Mouse (Mus musculus) liver, embryonic 11.5 days (tissue): ENCODE results near the gene Nufip1. TPM values are rescaled to one million over a fixed set of nuclear protein-coding genes. Genes with fewer than 3 reads are reported as not detected.

Experiments used
- ATAC-seq: fragments of 200-750 bp; cut with Nextera tagmentation; replicated peaks from 2 replicates; pipeline ENCODE4 v1.8.0; 2017; ENCODE audit warnings: moderate number of reproducible peaks, mild to moderate bottlenecking, moderate TSS enrichment, moderate library complexity; ENCODE audit not compliant: low FRiP score
- DNase-seq: peaks from one replicate; pipeline ENCODE4 v3.0.0-alpha.2; 2017; ENCODE audit warnings: low spot score
- H3K27ac ChIP-seq: fragments of 300-500 bp; sonication (generic); 2 replicates; pipeline ENCODE4 v1.5.1; 2014; ENCODE audit warnings: mild to moderate bottlenecking, low read depth, low read length, control low read depth
- H3K27me3 ChIP-seq: fragments of 300-500 bp; sonication (generic); replicated peaks from 2 replicates; pipeline ENCODE4 v1.6.1; 2014; ENCODE audit warnings: low read length, mixed read lengths; ENCODE audit not compliant: control insufficient read depth, insufficient read depth
- H3K36me3 ChIP-seq: fragments of 300-500 bp; sonication (generic); 2 replicates; pipeline ENCODE4 v1.6.1; 2014; ENCODE audit warnings: mild to moderate bottlenecking, low read length, moderate library complexity, mixed read lengths; ENCODE audit not compliant: control insufficient read depth, insufficient read depth
- H3K4me1 ChIP-seq: fragments of 300-500 bp; sonication (generic); replicated peaks from 2 replicates; pipeline ENCODE4 v1.6.1; 2014; ENCODE audit warnings: low read length, mixed read lengths; ENCODE audit not compliant: control insufficient read depth, insufficient read depth
- H3K4me2 ChIP-seq: fragments of 300-500 bp; sonication (generic); 2 replicates; pipeline ENCODE4 v1.6.1; 2014; ENCODE audit warnings: mild to moderate bottlenecking, control low read depth, moderate library complexity
- H3K4me3 ChIP-seq: fragments of 300-500 bp; sonication (generic); 2 replicates; pipeline ENCODE4 v1.5.1; 2014; ENCODE audit warnings: low read depth, low read length, control low read depth
- H3K9ac ChIP-seq: fragments of 300-500 bp; sonication (generic); 2 replicates; pipeline ENCODE4 v1.6.1; 2014; ENCODE audit warnings: low read depth, low read length, control low read depth
- H3K9me3 ChIP-seq: fragments of 300-500 bp; sonication (generic); 2 replicates; pipeline ENCODE4 v1.6.1; 2016; ENCODE audit warnings: low read length, inconsistent platforms, mixed read lengths; ENCODE audit not compliant: control insufficient read depth
- WGBS: fragments of 180-500 bp; shearing (Covaris S2); extraction: QIAGEN DNeasy Blood & Tissue Kit; methylation state at CpG from one replicate; pipeline ENCODE4 v1.1.7; 2014; 5-methylcytosine and 5-hydroxymethylcytosine counted together
- polyA plus RNA-seq: library from polyadenylated mRNA; unstranded; fragments of >200 nt; fragmentation: Nextera tagmentation; extraction: Ambion mirVana; gene quantifications from 2 replicates; pipeline ENCODE4 v1.2.1, GENCODE M21; 2014

Gene Nufip1
- polyA plus RNA-seq, 1 experiment from 2014 or later: 17.3 TPM

DNA sequence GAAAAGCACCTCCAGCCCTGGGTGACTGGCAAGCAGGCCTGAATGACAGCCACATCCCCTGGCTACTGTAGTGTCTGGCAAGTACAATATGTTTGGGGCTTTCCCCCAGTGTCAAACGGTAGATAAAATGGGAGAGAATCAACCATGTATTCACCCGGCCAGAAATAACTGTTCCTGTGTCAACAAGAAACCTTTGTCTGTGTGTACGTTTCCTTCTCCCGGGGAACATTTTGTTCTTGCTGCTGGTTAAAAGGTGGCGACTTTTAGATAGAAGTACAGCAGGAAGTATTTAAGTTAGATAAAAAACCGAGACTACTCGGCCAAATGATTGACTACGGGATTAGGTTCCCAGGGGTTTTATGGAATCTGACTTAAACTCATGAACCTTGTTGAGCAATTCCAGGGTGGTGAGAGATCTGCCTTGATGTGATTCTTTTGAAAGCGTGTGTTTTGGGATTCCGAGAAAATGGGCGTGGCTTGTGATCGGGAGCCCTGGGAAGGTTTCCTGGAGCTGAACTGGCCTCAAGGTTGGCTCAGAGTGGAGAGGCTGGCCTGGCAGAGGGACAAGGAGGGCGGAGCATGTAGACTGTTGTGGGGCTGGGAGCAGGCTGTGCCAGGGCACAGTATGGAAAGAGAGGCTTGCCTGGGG lies 39.0 kb downstream of the Nufip1 start:
- no peak overlapping the region for H3K9ac ChIP-seq
- peaks cover 26% of the 10 kb centered on the region for H3K4me1 ChIP-seq
- no peak overlapping the region for H3K27ac ChIP-seq
- no peaks in the 10 kb centered on the region for H3K27me3 ChIP-seq
- ATAC-seq (no peak), DNase-seq (no peak)
- H3K4me3 ChIP-seq: peak overlapping the region; percentile 18; the same call in 1 of the 2 replicates
- WGBS: 17% methylated on average over 13 of the region's 13 CpGs
- H3K9me3 ChIP-seq: no peaks in the 10 kb centered on the region
- peak overlapping the region; percentile 36 for H3K4me2 ChIP-seq
- no peaks in the 10 kb centered on the region for H3K36me3 ChIP-seq

- no peak for DNase-seq
- Histone ChIP-seq H3K27ac (no peak overlapping the region), H3K27me3 (no peaks in the 10 kb centered on the region), H3K4me1 (peaks cover 19% of the 10 kb centered on the region), H3K9ac (no peak overlapping the region), H3K4me2 (no peak overlapping the region), H3K4me3 (no peak overlapping the region), H3K36me3 (no peaks in the 10 kb centered on the region), H3K9me3 (no peaks in the 10 kb centered on the region)
- ATAC-seq: no peak
- 86% methylated on average over 11 of the region's 11 CpGs for WGBS
Observed at GRCm38 (mm10) chr14:76150499-76150898, 39.8 kb downstream of the Nufip1 start.

GRCm38 (mm10) chr14:76151011-76151410 lies 40.3 kb downstream of the Nufip1 start:
- WGBS: 54% methylated on average over 2 of the region's 2 CpGs
- Histone ChIP-seq H3K27me3 (no peaks in the 10 kb centered on the region), H3K4me1 (peaks cover 15% of the 10 kb centered on the region), H3K36me3 (no peaks in the 10 kb centered on the region), H3K9me3 (no peaks in the 10 kb centered on the region), H3K4me2 (peak overlapping the region; percentile 77; the same call in 1 of the 2 replicates), H3K27ac (no peak overlapping the region), H3K9ac (no peak overlapping the region), H3K4me3 (no peak overlapping the region)
- DNase-seq (no peak), ATAC-seq (no peak)

- no peaks in the 10 kb centered on the region for H3K9me3 ChIP-seq
- H3K36me3 ChIP-seq: no peaks in the 10 kb centered on the region
- peak overlapping the region; percentile 72 for H3K4me3 ChIP-seq
- WGBS: under 1% methylated on average over 10 of the region's 10 CpGs
- H3K27ac ChIP-seq: peak overlapping the region; percentile 91
- peaks cover 13% of the 10 kb centered on the region for H3K4me1 ChIP-seq
- peak overlapping the region; percentile 82; the same call in 1 of the 2 replicates for H3K9ac ChIP-seq
- no peak for DNase-seq
- H3K4me2 ChIP-seq: peak overlapping the region; percentile 77
- no peak for ATAC-seq
- no peaks in the 10 kb centered on the region for H3K27me3 ChIP-seq
Observed at GRCm38 (mm10) chr14:76151820-76152161, 41.1 kb downstream of the Nufip1 start.

DNA sequence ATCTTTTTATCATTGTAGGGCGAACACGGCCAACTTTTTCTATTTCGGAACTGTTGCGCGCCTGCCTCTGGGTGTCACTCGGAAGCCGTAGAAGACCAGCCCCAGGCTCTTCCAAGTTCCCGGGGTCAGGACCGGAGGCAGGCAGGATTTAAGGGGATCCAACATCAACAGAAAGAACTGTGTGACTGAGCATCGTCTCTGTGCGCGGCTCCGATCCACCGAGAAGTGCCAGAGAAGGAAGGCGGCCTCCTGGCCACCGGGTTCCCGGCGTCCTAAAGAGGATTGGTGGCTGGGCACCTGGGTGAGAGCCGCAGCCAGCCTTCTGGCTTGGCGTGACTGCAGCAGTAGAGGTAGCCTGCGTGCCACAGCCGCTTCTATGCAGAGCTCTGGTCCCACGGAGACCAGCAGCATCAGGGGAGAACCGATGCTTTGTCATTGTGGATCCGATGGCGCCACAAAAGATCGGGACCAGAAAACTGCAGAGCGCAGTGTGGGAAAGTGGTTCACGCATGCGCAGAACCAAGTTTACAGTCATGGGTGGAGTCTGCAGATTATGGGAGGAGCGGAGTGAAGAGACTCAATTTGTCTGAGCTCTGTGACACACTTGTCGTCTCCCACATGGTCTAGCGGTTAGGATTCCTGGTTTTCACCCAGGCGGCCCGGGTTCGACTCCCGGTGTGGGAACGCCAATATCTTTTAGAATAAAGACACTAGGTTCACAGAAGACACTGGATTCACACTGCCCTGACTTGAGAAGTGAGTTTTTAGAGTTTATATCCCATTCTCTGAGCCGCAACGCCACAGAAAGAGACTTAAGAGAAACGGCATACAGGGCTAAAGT lies 41.7 kb downstream of the Nufip1 start:
- Histone ChIP-seq H3K4me1 (peaks cover 13% of the 10 kb centered on the region), H3K4me3 (peak overlapping the region; percentile 72), H3K27ac (peak overlapping the region; percentile 91), H3K9me3 (no peaks in the 10 kb centered on the region), H3K36me3 (no peaks in the 10 kb centered on the region), H3K4me2 (peak overlapping the region; percentile 77), H3K9ac (peak overlapping the region; percentile 82), H3K27me3 (no peaks in the 10 kb centered on the region)
- peak; percentile 92 for ATAC-seq
- DNase-seq: peak; percentile 96
- WGBS: under 1% methylated on average over 41 of the region's 41 CpGs

GRCm38 (mm10) chr14:76153003-76153675 lies 42.4 kb downstream of the Nufip1 start:
- WGBS: 2% methylated on average over 24 of the region's 24 CpGs
- peaks cover 17% of the 10 kb centered on the region for H3K4me1 ChIP-seq
- no peaks in the 10 kb centered on the region for H3K27me3 ChIP-seq
- DNase-seq (no peak), ATAC-seq (peak; percentile 16)
- H3K27ac ChIP-seq: peak overlapping the region; percentile 84
- H3K9ac ChIP-seq: peak overlapping the region; percentile 61
- H3K4me3 ChIP-seq: peak overlapping the region; percentile 72
- H3K4me2 ChIP-seq: peak overlapping the region; percentile 77
- H3K9me3 ChIP-seq: no peaks in the 10 kb centered on the region
- no peaks in the 10 kb centered on the region for H3K36me3 ChIP-seq

GRCm38 (mm10) chr14:76153828-76154227 lies 43.1 kb downstream of the Nufip1 start:
- H3K4me1 ChIP-seq: peaks cover 17% of the 10 kb centered on the region
- H3K36me3 ChIP-seq: no peaks in the 10 kb centered on the region
- no peaks in the 10 kb centered on the region for H3K27me3 ChIP-seq
- ATAC-seq: no peak
- H3K9ac ChIP-seq: no peak overlapping the region
- H3K27ac ChIP-seq: peak overlapping the region; percentile 84; the same call in 1 of the 2 replicates
- peak overlapping the region; percentile 77 for H3K4me2 ChIP-seq
- DNase-seq: no peak
- peak overlapping the region; percentile 72; the same call in 1 of the 2 replicates for H3K4me3 ChIP-seq
- WGBS: 17% methylated on average over 6 of the region's 6 CpGs
- no peaks in the 10 kb centered on the region for H3K9me3 ChIP-seq

GRCm38 (mm10) chr14:76158192-76158785 lies 47.6 kb downstream of the Nufip1 start:
- no peak overlapping the region for H3K4me3 ChIP-seq
- no peak overlapping the region for H3K4me2 ChIP-seq
- H3K9ac ChIP-seq: no peak overlapping the region
- no peaks in the 10 kb centered on the region for H3K9me3 ChIP-seq
- H3K27me3 ChIP-seq: no peaks in the 10 kb centered on the region
- H3K36me3 ChIP-seq: no peaks in the 10 kb centered on the region
- ATAC-seq (peak; percentile 69), DNase-seq (no peak)
- peaks cover 4% of the 10 kb centered on the region for H3K4me1 ChIP-seq
- H3K27ac ChIP-seq: 0 out of 2 replicates have a peak overlapping the region, but pooled peaks have one; percentile 13
- 45% methylated on average over 5 of the region's 5 CpGs for WGBS
